Mouse (Mus musculus) liver, embryonic 16.5 days (tissue): ENCODE data around the gene Il10. TPM values are rescaled to one million over a fixed set of nuclear protein-coding genes. Genes with fewer than 3 reads are reported as not detected.

Experiments
- ATAC-seq: fragments of 200-750 bp; cut with Nextera tagmentation; 2 replicates; pipeline ENCODE4 v1.8.0; 2017; ENCODE audit warnings: low read depth, mild to moderate bottlenecking, moderate number of reproducible peaks, moderate library complexity
- H3K27ac ChIP-seq: fragments of 300-500 bp; sonication (generic); 2 replicates; pipeline ENCODE4 v1.5.1; 2014; ENCODE audit warnings: mild to moderate bottlenecking, low read length
- H3K27me3 ChIP-seq: fragments of 300-500 bp; sonication (generic); 2 replicates; pipeline ENCODE4 v1.6.1; 2014; ENCODE audit warnings: low read depth, low read length, mixed read lengths; ENCODE audit not compliant: control insufficient read depth, insufficient read depth
- H3K36me3 ChIP-seq: fragments of 300-500 bp; sonication (generic); 2 replicates; pipeline ENCODE4 v1.6.1; 2014; ENCODE audit warnings: mild to moderate bottlenecking; ENCODE audit not compliant: control insufficient read depth, insufficient read depth
- H3K4me1 ChIP-seq: fragments of 300-500 bp; sonication (generic); 2 replicates; pipeline ENCODE4 v1.6.1; 2014; ENCODE audit warnings: low read depth, low read length, mixed read lengths; ENCODE audit not compliant: control insufficient read depth
- H3K4me2 ChIP-seq: fragments of 300-500 bp; sonication (generic); 2 replicates; pipeline ENCODE4 v1.6.1; 2014; ENCODE audit warnings: low read depth, low read length, mixed read lengths
- H3K4me3 ChIP-seq: fragments of 300-500 bp; sonication (generic); 2 replicates; pipeline ENCODE4 v1.5.1; 2014; ENCODE audit warnings: low read depth, mild to moderate bottlenecking, low read length
- H3K9ac ChIP-seq: fragments of 300-500 bp; sonication (generic); 2 replicates; pipeline ENCODE4 v1.6.1; 2014; ENCODE audit warnings: low read depth, low read length
- H3K9me3 ChIP-seq: fragments of 300-500 bp; sonication (generic); replicated peaks from 2 replicates; pipeline ENCODE4 v1.6.1; 2016; ENCODE audit warnings: low read length; ENCODE audit not compliant: control insufficient read depth
- WGBS: fragments of 180-500 bp; shearing (Covaris S2); extraction: QIAGEN DNeasy Blood & Tissue Kit; methylation state at CpG from one replicate; pipeline ENCODE4 v1.1.7; 2014; ENCODE audit not compliant: insufficient replicate concordance; 5-methylcytosine and 5-hydroxymethylcytosine counted together
- polyA plus RNA-seq: library from polyadenylated mRNA; unstranded; fragments of >200 nt; fragmentation: Nextera tagmentation; extraction: Ambion mirVana; gene quantifications from 2 replicates; pipeline ENCODE4 v1.2.1, GENCODE M21; 2015

The Il10 gene
- polyA plus RNA-seq, 1 experiment from 2014 or later: not detected

GRCm38 (mm10) chr1:131012494-131012893 lies 7.2 kb upstream of the Il10 start:
- 81% methylated on average over 8 of the region's 8 CpGs for WGBS
- H3K36me3 ChIP-seq: no peaks in the 10 kb centered on the region
- no peak overlapping the region for H3K9ac ChIP-seq
- H3K27ac ChIP-seq: no peak overlapping the region
- H3K4me2 ChIP-seq: no peak overlapping the region
- H3K27me3 ChIP-seq: no peaks in the 10 kb centered on the region
- H3K4me1 ChIP-seq: no peaks in the 10 kb centered on the region
- H3K4me3 ChIP-seq: no peak overlapping the region
- ATAC-seq: no peak
- H3K9me3 ChIP-seq: no peaks in the 10 kb centered on the region

- Histone ChIP-seq H3K36me3 (no peaks in the 10 kb centered on the region), H3K27me3 (no peaks in the 10 kb centered on the region), H3K4me1 (no peaks in the 10 kb centered on the region), H3K9me3 (no peaks in the 10 kb centered on the region), H3K4me2 (no peak overlapping the region), H3K4me3 (no peak overlapping the region), H3K9ac (no peak overlapping the region), H3K27ac (no peak overlapping the region)
- WGBS: 68% methylated on average over 5 of the region's 5 CpGs
- no peak for ATAC-seq
These were observed 5.7 kb upstream of the Il10 start for GRCm38 (mm10) chr1:131013926-131014325.

- 64% methylated on average over 6 of the region's 6 CpGs for WGBS
- Histone ChIP-seq H3K27ac (no peak overlapping the region), H3K9ac (no peak overlapping the region), H3K9me3 (no peaks in the 10 kb centered on the region), H3K4me1 (no peaks in the 10 kb centered on the region), H3K36me3 (no peaks in the 10 kb centered on the region), H3K4me3 (no peak overlapping the region), H3K4me2 (no peak overlapping the region), H3K27me3 (no peaks in the 10 kb centered on the region)
- no peak for ATAC-seq
These were observed 4.4 kb upstream of the Il10 start for GRCm38 (mm10) chr1:131015281-131015680.

- no peak for ATAC-seq
- H3K4me1 ChIP-seq: no peaks in the 10 kb centered on the region
- H3K27me3 ChIP-seq: no peaks in the 10 kb centered on the region
- no peak overlapping the region for H3K9ac ChIP-seq
- H3K27ac ChIP-seq: no peak overlapping the region
- 67% methylated on average over 7 of the region's 7 CpGs for whole genome bisulfite sequencing
- H3K9me3 ChIP-seq: no peaks in the 10 kb centered on the region
- no peak overlapping the region for H3K4me3 ChIP-seq
- H3K4me2 ChIP-seq: no peak overlapping the region
- no peaks in the 10 kb centered on the region for H3K36me3 ChIP-seq
These were observed 3.8 kb upstream of the Il10 start for GRCm38 (mm10) chr1:131015879-131016278.

- Histone ChIP-seq H3K4me3 (no peak overlapping the region), H3K9ac (no peak overlapping the region), H3K4me2 (no peak overlapping the region), H3K36me3 (no peaks in the 10 kb centered on the region), H3K27ac (no peak overlapping the region), H3K9me3 (no peaks in the 10 kb centered on the region), H3K27me3 (no peaks in the 10 kb centered on the region), H3K4me1 (peaks cover 4% of the 10 kb centered on the region; the same call in 1 of the 2 replicates)
- WGBS: 24% methylated on average over 12 of the region's 12 CpGs
- ATAC-seq: no peak
These were observed 1.0 kb downstream of the Il10 start for GRCm38 (mm10) chr1:131020425-131021310.

GRCm38 (mm10) chr1:131021438-131021837 lies 1.8 kb downstream of the Il10 start:
- WGBS: 33% methylated on average over 9 of the region's 9 CpGs
- ATAC-seq: no peak

GRCm38 (mm10) chr1:131021900-131022590 lies 2.4 kb downstream of the Il10 start:
- no peak overlapping the region for H3K9ac ChIP-seq
- no peak overlapping the region for H3K4me2 ChIP-seq
- H3K4me3 ChIP-seq: no peak overlapping the region
- 50% methylated on average over 11 of the region's 11 CpGs for WGBS
- H3K36me3 ChIP-seq: no peaks in the 10 kb centered on the region
- H3K4me1 ChIP-seq: peaks cover 4% of the 10 kb centered on the region; the same call in 1 of the 2 replicates
- no peak overlapping the region for H3K27ac ChIP-seq
- no peaks in the 10 kb centered on the region for H3K27me3 ChIP-seq
- ATAC-seq: no peak
- H3K9me3 ChIP-seq: no peaks in the 10 kb centered on the region

More at GRCm38 (mm10) chr1:131021438-131021837, 1.8 kb downstream of the Il10 start:
- H3K9ac ChIP-seq: no peak overlapping the region
- no peaks in the 10 kb centered on the region for H3K9me3 ChIP-seq
- H3K4me1 ChIP-seq: peaks cover 4% of the 10 kb centered on the region; the same call in 1 of the 2 replicates
- H3K27me3 ChIP-seq: no peaks in the 10 kb centered on the region
- H3K4me3 ChIP-seq: no peak overlapping the region
- H3K4me2 ChIP-seq: no peak overlapping the region
- H3K36me3 ChIP-seq: no peaks in the 10 kb centered on the region
- H3K27ac ChIP-seq: no peak overlapping the region

GRCm38 (mm10) chr1:131022591-131023249 lies 3.1 kb downstream of the Il10 start:
- Histone ChIP-seq H3K9me3 (no peaks in the 10 kb centered on the region), H3K4me3 (no peak overlapping the region), H3K36me3 (no peaks in the 10 kb centered on the region), H3K27ac (no peak overlapping the region), H3K4me2 (no peak overlapping the region), H3K9ac (no peak overlapping the region), H3K4me1 (peaks cover 4% of the 10 kb centered on the region; the same call in 1 of the 2 replicates), H3K27me3 (no peaks in the 10 kb centered on the region)
- WGBS: 58% methylated on average over 5 of the region's 5 CpGs
- no peak for ATAC-seq
